Mouse (Mus musculus) MEL (cell line): ENCODE measurements around the gene Prcc. TPM values are rescaled to one million over a fixed set of nuclear protein-coding genes. Genes with fewer than 3 reads are reported as not detected.

Experiments
- DNase-seq: peaks from one replicate; pipeline ENCODE4 v3.0.0; 2011; ENCODE audit warnings: low read depth, low spot score
- H3K27ac ChIP-seq: 2 replicates; pipeline ENCODE4 v1.5.1; 2012; ENCODE audit warnings: low read depth, mild to moderate bottlenecking, control low read depth, low read length, moderate library complexity; ENCODE audit not compliant: control insufficient read depth
- H3K27me3 ChIP-seq, 2 experiments: fragments of 150-350 bp in 1 of 2; sonication (generic) in 1 of 2; 2 replicates each; pipeline ENCODE4 v1.6.1; 2012; ENCODE audit warnings: low read length in 2 of 2, mild to moderate bottlenecking in 2 of 2, improper control_type of control experiment in 1 of 2, moderate library complexity in 1 of 2; ENCODE audit not compliant: insufficient read depth in 2 of 2, control insufficient read depth in 1 of 2
- H3K36me3 ChIP-seq, 2 experiments: 2 replicates each; pipeline ENCODE4 v1.6.1; 2012 to 2014; ENCODE audit warnings: low read length in 2 of 2, improper control_type of control experiment in 1 of 2, inconsistent platforms in 1 of 2, mild to moderate bottlenecking in 1 of 2; ENCODE audit not compliant: insufficient read depth in 2 of 2, control insufficient read depth in 1 of 2
- H3K4me1 ChIP-seq, 2 experiments: fragments of 150-350 bp in 1 of 2; sonication (generic) in 1 of 2; 2 replicates each; pipeline ENCODE4 v1.6.1; 2012; ENCODE audit warnings: low read length in 2 of 2, improper control_type of control experiment in 1 of 2, mild to moderate bottlenecking in 1 of 2; ENCODE audit not compliant: insufficient read depth in 2 of 2, control insufficient read depth in 1 of 2
- H3K4me3 ChIP-seq, 2 experiments: fragments of 150-350 bp in 1 of 2; sonication (generic) in 1 of 2; 2 replicates each; pipeline ENCODE4 v1.5.1; 2012; ENCODE audit warnings: low read depth in 2 of 2, low read length in 2 of 2, mild to moderate bottlenecking in 2 of 2, moderate library complexity in 2 of 2, control low read depth in 1 of 2, improper control_type of control experiment in 1 of 2; ENCODE audit not compliant: control insufficient read depth in 1 of 2, insufficient read depth in 1 of 2
- H3K79me2 ChIP-seq: 2 replicates; pipeline ENCODE4 v1.6.1; 2012; ENCODE audit warnings: mild to moderate bottlenecking, low read length, moderate library complexity; ENCODE audit not compliant: control insufficient read depth, poor library complexity, insufficient read depth
- H3K9ac ChIP-seq: 2 replicates; pipeline ENCODE4 v1.6.1; 2012; ENCODE audit warnings: low read depth, mild to moderate bottlenecking, control low read depth, low read length, moderate library complexity; ENCODE audit not compliant: control insufficient read depth, poor library complexity, severe bottlenecking
- H3K9me3 ChIP-seq: fragments of 150-350 bp; sonication (generic); replicated peaks from 2 replicates; pipeline ENCODE4 v1.6.1; 2012; ENCODE audit warnings: mild to moderate bottlenecking, low read length, improper control_type of control experiment, moderate library complexity; ENCODE audit not compliant: insufficient read depth
- CHD2 ChIP-seq: IDR thresholded peaks from 2 replicates; pipeline ENCODE4 v1.6.1; 2011; ENCODE audit warnings: low read length, improper control_type of control experiment
- CTCF ChIP-seq, 3 experiments: IDR thresholded peaks in 2 of 3; conservative IDR thresholded peaks in 1 of 3; 2 replicates each; pipeline ENCODE4 v1.5.1; 2011 to 2012; ENCODE audit warnings: low read length in 3 of 3, low read depth in 2 of 3, mild to moderate bottlenecking in 2 of 3, improper control_type of control experiment in 1 of 3, inconsistent platforms in 1 of 3, mixed read lengths in 1 of 3, moderate library complexity in 1 of 3; ENCODE audit not compliant: control insufficient read depth in 1 of 3, insufficient read depth in 1 of 3, poor library complexity in 1 of 3, severe bottlenecking in 1 of 3
- E2F4 ChIP-seq: IDR thresholded peaks from 2 replicates; pipeline ENCODE4 v1.6.1; 2011; ENCODE audit warnings: low read depth, low read length, improper control_type of control experiment, borderline replicate concordance
- ELF1 ChIP-seq: IDR thresholded peaks from 2 replicates; pipeline ENCODE4 v1.6.1; 2014; ENCODE audit warnings: low read depth, mild to moderate bottlenecking, inconsistent platforms, low read length, improper control_type of control experiment, moderate library complexity
- EP300 ChIP-seq, 2 experiments: IDR thresholded peaks; 2 replicates each; pipeline ENCODE4 v1.6.1; 2011; ENCODE audit warnings: improper control_type of control experiment in 2 of 2, low read length in 2 of 2, low read depth in 1 of 2, mild to moderate bottlenecking in 1 of 2
- GATA1 ChIP-seq: IDR thresholded peaks from 2 replicates; pipeline ENCODE4 v1.6.1; 2011; ENCODE audit warnings: low read depth, low read length, improper control_type of control experiment
- KAT2A ChIP-seq: conservative IDR thresholded peaks from 2 replicates; pipeline ENCODE4 v1.6.1; 2012; ENCODE audit warnings: low read depth, low read length, improper control_type of control experiment, inconsistent platforms
- MAFK ChIP-seq: IDR thresholded peaks from 2 replicates; pipeline ENCODE4 v1.6.1; 2011; ENCODE audit warnings: low read depth, mild to moderate bottlenecking, low read length, improper control_type of control experiment, borderline replicate concordance
- MAX ChIP-seq: IDR thresholded peaks from 2 replicates; pipeline ENCODE4 v1.6.1; 2011; ENCODE audit warnings: low read length, improper control_type of control experiment
- MAZ ChIP-seq: IDR thresholded peaks from 2 replicates; pipeline ENCODE4 v1.6.1; 2012; ENCODE audit warnings: low read depth, mild to moderate bottlenecking, inconsistent platforms, low read length, improper control_type of control experiment
- MEF2A ChIP-seq: IDR thresholded peaks from 2 replicates; pipeline ENCODE4 v1.6.1; 2014; ENCODE audit warnings: low read depth, mild to moderate bottlenecking, inconsistent platforms, low read length, improper control_type of control experiment; ENCODE audit not compliant: poor library complexity, insufficient replicate concordance, severe bottlenecking; ENCODE audit errors: extremely low read depth
- MXI1 ChIP-seq: IDR thresholded peaks from 2 replicates; pipeline ENCODE4 v1.6.1; 2011; ENCODE audit warnings: mild to moderate bottlenecking, low read depth, low read length, improper control_type of control experiment
- NELFE ChIP-seq: IDR thresholded peaks from 2 replicates; pipeline ENCODE4 v1.6.1; 2011; ENCODE audit warnings: low read depth, low read length, improper control_type of control experiment
- TAL1 ChIP-seq: IDR thresholded peaks from 2 replicates; pipeline ENCODE4 v1.6.1; 2012; ENCODE audit warnings: mild to moderate bottlenecking, inconsistent platforms, low read length, moderate library complexity, mixed read lengths
- TCF12 ChIP-seq: IDR thresholded peaks from 2 replicates; pipeline ENCODE4 v1.6.1; 2014; ENCODE audit warnings: low read depth, mild to moderate bottlenecking, inconsistent platforms, low read length, improper control_type of control experiment, moderate library complexity
- UBTF ChIP-seq: IDR thresholded peaks from 2 replicates; pipeline ENCODE4 v1.6.1; 2012; ENCODE audit warnings: low read depth, mild to moderate bottlenecking, inconsistent platforms, low read length, improper control_type of control experiment, moderate library complexity, borderline replicate concordance; ENCODE audit not compliant: insufficient read depth
- USF2 ChIP-seq, 2 experiments: IDR thresholded peaks; 2 replicates each; pipeline ENCODE4 v1.6.1; 2011 to 2012; ENCODE audit warnings: improper control_type of control experiment in 2 of 2, low read length in 2 of 2, borderline replicate concordance in 1 of 2, inconsistent platforms in 1 of 2, low read depth in 1 of 2, mild to moderate bottlenecking in 1 of 2; ENCODE audit not compliant: insufficient read depth in 1 of 2
- ZC3H11A ChIP-seq: IDR thresholded peaks from 2 replicates; pipeline ENCODE4 v1.6.1; 2012; ENCODE audit warnings: low read depth, mild to moderate bottlenecking, inconsistent platforms, low read length, improper control_type of control experiment
- ZKSCAN1 ChIP-seq: IDR thresholded peaks from 2 replicates; pipeline ENCODE4 v1.6.1; 2012; ENCODE audit warnings: low read depth, mild to moderate bottlenecking, inconsistent platforms, low read length, improper control_type of control experiment, moderate library complexity
- polyA plus RNA-seq, 2 experiments: library from polyadenylated mRNA; stranded (reverse) in 1 of 2; unstranded in 1 of 2; fragments of >175 nt in 1 of 2; fragments of >200 nt in 1 of 2; gene quantifications; 2 replicates each; pipeline versions ENCODE4 v1.2.1 to v1.2.4; 2012; ENCODE audit warnings: low replicate concordance in 2 of 2, low read depth in 1 of 2; ENCODE audit not compliant: insufficient read length in 2 of 2, insufficient read depth in 1 of 2, missing spikeins in 1 of 2
- total RNA-seq: library from RNA; depleted of rRNA; stranded (reverse); fragments of 300-350 nt; gene quantifications from 2 replicates; pipeline ENCODE4 v1.2.3, GENCODE M21; 2012

Gene Prcc
- total and polyA plus RNA-seq, 3 experiments, result 47.0 to 65.9 TPM; not detected in 1

- Histone ChIP-seq H3K36me3 (peaks cover 0 to 6% of the 10 kb centered on the region in 2 experiments; a peak in 3 of 4 replicates), H3K4me3 (peak overlapping the region; percentile 65 to 90; a peak in 3 of 4 replicates), H3K4me1 (no peaks in the 10 kb centered on the region), H3K9ac (peak overlapping the region; percentile 85), H3K27me3 (no peaks in the 10 kb centered on the region), H3K9me3 (no peaks in the 10 kb centered on the region), H3K79me2 (peaks cover 7% of the 10 kb centered on the region; the same call in 1 of the 2 replicates), H3K27ac (no peak overlapping the region)
- DNase-seq, result no peak
- TF ChIP-seq MAX (no peak), MAFK (no peak), MXI1 (no peak), MEF2A (no peak), USF2 (IDR thresholded peaks at IDR 0.05; ENCODE audit: borderline replicate concordance in 1 of 2, insufficient read depth in 1 of 2, low read depth in 1 of 2, low read length in 2 of 2) (no peak), ZKSCAN1 (no peak), ELF1 (no peak), TCF12 (no peak), NELFE (no peak), TAL1 (no peak), CHD2 (no peak), E2F4 (no peak), GATA1 (no peak), EP300 (IDR thresholded peaks at IDR 0.05; ENCODE audit: low read depth in 1 of 2, low read length in 2 of 2) (no peak), ZC3H11A (no peak), KAT2A (no peak), UBTF (no peak), MAZ (no peak), CTCF (IDR thresholded peaks at IDR 0.05 in 2 of 3, conservative IDR thresholded peaks at IDR 0.05 in 1 of 3; ENCODE audit: control insufficient read depth in 1 of 3, insufficient read depth in 1 of 3, low read depth in 2 of 3, low read length in 3 of 3, poor library complexity in 1 of 3, severe bottlenecking in 1 of 3) (no peak)
Observed at GRCm38 (mm10) chr3:87920270-87920943, 35.0 kb upstream of the Prcc start.
